Mouse (Mus musculus): ENCODE measurements at regions not wholly inside any gene's neighbourhood (a gene's known extent, or its start where the extent isn't known, plus 50 kb on each side); places are given as distances from the start of the nearest gene placed in this dataset.

DNA sequence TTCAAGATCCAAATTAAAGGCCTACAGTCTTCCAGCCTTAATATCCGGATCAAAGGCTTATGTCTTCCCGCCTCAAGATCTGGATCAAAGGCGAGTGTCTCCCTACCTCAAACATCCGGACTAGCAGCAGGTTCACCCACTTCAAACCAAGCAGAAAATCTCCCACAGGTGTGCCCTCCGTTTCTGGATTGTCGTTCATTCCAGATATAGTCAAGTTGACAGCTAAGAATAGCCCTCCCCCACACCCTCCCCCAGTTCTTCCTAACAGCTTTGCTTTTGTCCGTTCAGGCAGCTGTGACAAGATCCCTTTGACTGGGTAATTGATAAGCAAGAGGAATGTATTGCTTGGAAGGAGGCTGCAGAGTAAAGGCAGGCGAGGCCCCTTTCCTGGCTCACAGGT lies 118.3 kb upstream of the Serp2 start:
- DNase-seq (ENCODE audit: low read depth) = no peak

- DNase-seq (ENCODE audit: low read depth) = no peak
These were observed 117.1 kb upstream of the Serp2 start for GRCm38 (mm10) chr14:76673671-76674331.

GRCm38 (mm10) chr14:76672899-76673298 lies 116.2 kb upstream of the Serp2 start:
- no peak for DNase-seq (ENCODE audit: low read depth)

DNA sequence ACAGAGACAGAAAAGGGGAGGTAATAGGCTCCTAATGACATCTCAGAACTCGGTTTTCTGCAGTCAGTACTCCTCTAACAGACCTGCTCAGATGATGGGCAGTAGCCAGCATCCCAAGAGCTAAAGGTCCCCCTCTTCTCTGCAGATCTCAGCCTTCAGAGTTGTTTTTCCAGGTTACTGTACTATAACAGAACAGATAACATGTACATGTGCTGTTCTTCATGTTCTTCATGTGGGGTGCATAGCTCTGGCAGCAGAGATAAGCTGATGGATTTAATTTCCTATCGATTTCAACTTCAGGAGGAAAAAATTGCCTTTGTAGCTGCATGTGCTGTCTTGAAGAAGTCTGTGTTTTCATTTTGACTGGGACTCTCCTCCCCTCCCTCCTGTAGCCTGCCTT lies 115.8 kb upstream of the Serp2 start:
- no peak for DNase-seq (ENCODE audit: low read depth)

DNA sequence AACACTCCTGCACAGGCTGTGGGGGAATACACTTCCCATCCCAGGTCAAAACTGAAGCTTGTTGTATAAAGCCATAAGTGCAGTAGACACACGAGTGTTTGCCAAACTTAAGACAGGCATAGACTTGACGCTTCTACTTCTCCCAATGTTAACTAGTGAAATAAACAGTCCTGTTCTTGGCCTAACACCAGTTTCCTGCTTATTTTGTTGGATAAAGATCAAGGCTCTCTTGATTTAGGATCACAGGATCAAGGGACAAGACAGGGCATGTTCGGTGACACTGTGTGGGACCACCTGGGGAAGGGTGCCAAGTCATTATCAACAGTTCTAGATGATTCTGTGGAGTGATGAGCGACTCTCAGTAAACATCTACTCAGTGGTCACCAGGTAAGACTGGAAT lies 114.3 kb upstream of the Serp2 start:
- no peak for DNase-seq (ENCODE audit: low read depth)

DNA sequence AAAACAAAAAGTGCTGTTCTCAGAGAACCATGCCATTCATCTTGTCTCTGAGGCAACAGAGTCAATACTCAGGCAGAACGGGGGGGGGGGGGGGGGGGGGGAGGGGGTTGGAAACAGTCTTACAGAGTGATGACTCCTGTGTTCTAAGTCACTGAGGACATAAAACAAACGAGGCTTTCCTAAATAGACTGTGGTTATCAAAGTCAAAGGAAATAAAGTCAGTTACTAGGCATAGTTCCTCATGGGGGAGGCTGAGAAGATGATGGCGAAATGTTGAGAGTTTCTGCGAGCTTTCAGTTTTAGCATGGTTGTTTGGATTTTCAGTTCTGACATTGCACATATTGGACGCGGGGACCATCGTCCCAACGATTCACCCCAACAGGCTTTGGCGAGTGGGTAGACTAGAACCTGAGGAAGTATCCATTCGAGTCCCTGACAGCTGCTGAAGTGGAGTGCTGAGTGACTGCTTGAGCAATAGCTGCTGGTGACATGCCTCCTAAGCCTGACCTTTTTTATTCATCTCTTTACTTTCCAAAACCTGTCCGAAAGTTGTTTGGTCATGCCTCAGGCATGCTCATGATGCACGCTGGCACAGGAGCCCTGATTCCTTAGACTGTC lies 109.2 kb upstream of the Serp2 start:
- no peak for DNase-seq (ENCODE audit: low read depth)

GRCm38 (mm10) chr14:76664586-76665508 lies 108.2 kb upstream of the Serp2 start:
- no peak for DNase-seq (ENCODE audit: low read depth)

DNA sequence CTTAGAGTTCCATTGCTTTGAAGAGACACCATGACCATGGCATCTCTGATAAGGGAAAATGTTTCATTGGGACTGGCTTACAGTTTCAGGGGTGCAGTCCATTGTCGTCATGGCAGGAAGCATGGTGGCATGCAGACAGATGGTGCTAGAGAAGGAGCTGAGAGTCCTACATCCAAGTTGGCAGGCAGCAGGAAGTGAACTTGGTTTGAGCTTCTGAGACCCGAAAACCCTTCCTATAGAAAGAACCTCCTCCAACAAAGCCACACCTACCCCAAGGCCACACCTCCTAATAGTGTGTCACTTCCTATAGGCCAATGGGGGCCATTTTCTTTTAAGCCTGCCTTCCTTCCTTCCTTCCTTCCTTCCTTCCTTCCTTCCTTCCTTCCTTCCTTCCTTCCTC lies 107.1 kb upstream of the Serp2 start:
- DNase-seq (ENCODE audit: low read depth) = no peak

DNA sequence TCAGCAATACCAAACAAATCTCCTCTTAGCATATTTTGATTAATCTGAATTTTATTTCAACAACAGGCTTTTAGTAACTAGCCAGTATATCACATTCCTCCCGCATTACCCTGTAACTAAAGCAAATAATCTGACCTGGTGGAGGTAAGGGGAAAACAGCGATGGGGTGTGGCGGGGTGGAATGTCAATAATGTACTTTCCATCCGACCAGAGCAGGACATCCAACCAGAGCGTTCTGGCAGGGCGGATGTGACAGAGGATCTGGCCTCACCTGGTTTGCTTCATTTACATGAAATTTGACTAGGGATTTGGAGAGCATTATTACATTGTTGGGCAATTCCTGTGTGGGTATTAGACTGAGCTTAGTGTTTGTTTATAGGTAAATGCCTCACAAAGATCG lies 106.2 kb upstream of the Serp2 start:
- no peak for DNase-seq (ENCODE audit: low read depth)

GRCm38 (mm10) chr14:76660906-76661305 lies 104.2 kb upstream of the Serp2 start:
- no peak for DNase-seq (ENCODE audit: low read depth)

- DNase-seq (ENCODE audit: low read depth) = no peak
These were observed 102.3 kb upstream of the Serp2 start for GRCm38 (mm10) chr14:76658952-76659502.

- DNase-seq (ENCODE audit: low read depth) = no peak
These were observed 101.3 kb upstream of the Serp2 start for GRCm38 (mm10) chr14:76657784-76658610.

- DNase-seq (ENCODE audit: low read depth) = no peak
These were observed 100.7 kb upstream of the Serp2 start for GRCm38 (mm10) chr14:76657375-76657774.

DNA sequence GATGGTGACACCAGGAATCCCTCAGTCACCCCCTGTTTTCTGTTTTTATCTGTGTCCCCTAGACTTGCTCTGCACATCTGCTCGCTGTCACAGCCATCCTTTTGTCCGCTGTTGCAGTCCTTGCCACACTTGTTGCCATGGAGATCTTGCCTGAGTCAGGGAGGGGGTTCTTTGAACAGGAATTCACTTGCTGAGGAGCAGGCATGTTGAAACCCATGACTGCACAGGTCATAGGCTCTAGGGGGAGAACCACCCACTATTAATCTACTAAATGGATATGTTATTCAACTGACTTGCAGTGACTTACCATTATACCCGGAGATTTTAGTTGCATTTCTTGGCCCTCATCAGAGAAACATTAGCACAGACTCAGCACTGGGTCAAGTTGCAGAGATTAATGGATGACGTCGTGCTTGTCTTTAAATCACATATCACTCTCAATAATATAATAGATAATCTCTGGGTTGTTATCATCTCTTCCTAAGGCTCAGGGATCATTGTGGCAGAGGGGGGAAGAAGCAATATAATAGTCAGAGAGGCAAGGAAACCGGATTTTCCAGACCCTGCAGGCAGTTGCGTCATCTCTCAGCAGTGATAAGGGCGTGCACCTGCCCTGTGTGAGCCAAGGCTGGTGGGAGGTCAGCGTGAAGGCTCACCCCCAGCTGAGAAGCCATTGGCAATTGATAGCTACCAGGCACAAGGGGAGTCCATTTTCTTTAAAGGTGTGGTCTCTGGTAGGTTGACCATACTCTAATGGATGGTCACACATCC lies 95.9 kb upstream of the Serp2 start:
- no peak for DNase-seq (ENCODE audit: low read depth)

DNA sequence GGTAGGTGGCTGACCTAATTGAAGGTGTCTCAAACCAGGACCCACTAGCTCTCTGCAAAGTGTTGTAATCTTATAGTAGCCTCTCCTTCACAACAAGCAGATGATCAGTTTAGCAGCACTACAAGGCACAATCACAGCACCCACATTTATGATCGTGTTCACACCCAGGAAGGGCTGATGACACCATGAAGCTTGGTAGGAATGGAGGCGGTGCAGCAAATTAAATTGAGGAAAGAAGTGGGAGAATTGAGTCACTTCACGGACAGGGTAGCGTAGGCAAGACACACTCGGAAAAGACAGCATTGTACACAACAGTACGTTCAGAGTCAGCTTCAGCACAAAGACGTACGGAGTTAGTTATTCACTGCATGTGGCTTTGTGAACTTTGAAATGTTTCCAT lies 94.4 kb upstream of the Serp2 start:
- no peak for DNase-seq (ENCODE audit: low read depth)

GRCm38 (mm10) chr14:76649927-76650326 lies 93.2 kb upstream of the Serp2 start:
- DNase-seq (ENCODE audit: low read depth) = no peak

- DNase-seq (ENCODE audit: low read depth) = no peak
These were observed 88.0 kb upstream of the Serp2 start for GRCm38 (mm10) chr14:76644716-76645115.

GRCm38 (mm10) chr14:76641752-76642529 lies 85.3 kb upstream of the Serp2 start:
- DNase-seq (ENCODE audit: low read depth) = no peak

- no peak for DNase-seq (ENCODE audit: low read depth)
These were observed 76.5 kb upstream of the Serp2 start for GRCm38 (mm10) chr14:76633170-76633569.

DNA sequence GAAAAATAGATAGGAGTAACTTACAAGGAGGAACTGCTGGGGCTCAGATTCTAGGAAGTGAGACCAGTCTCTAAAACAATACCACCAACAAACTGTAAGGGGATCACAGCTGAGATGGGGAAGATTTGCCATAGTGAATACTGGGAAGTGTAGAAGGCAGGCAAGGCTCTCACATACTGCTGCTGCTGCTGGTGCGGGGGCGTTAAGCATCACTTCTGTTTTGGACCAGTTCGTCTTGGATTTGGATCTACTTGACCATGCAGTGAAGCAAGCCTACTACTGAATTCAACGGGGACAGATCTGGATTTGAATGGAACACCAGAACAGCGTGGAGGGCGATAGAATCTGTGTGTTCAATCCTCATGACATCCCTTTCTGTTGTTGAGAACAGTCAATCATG lies 76.1 kb upstream of the Serp2 start:
- no peak for DNase-seq (ENCODE audit: low read depth)
